Mouse (Mus musculus) CH12.LX (cell line): ENCODE data around the gene Xylt1.

Experiments used
- CTCF ChIP-seq, 2 experiments: IDR thresholded peaks in 1 of 2; conservative IDR thresholded peaks in 1 of 2; 2 replicates each; pipeline ENCODE4 v1.5.1; 2011 to 2012; ENCODE audit warnings: low read depth in 2 of 2, low read length in 2 of 2, improper control_type of control experiment in 1 of 2, inconsistent platforms in 1 of 2, mild to moderate bottlenecking in 1 of 2, moderate library complexity in 1 of 2
- ELF1 ChIP-seq: IDR thresholded peaks from 2 replicates; pipeline ENCODE4 v1.6.1; 2014; ENCODE audit warnings: low read depth, mild to moderate bottlenecking, inconsistent platforms, low read length, improper control_type of control experiment
- EP300 ChIP-seq: IDR thresholded peaks from 2 replicates; pipeline ENCODE4 v1.6.1; 2011; ENCODE audit warnings: low read length, improper control_type of control experiment
- GABPA ChIP-seq: IDR thresholded peaks from 2 replicates; pipeline ENCODE4 v1.6.1; 2012; ENCODE audit warnings: low read depth, low read length, improper control_type of control experiment, inconsistent platforms; ENCODE audit not compliant: insufficient replicate concordance
- KAT2A ChIP-seq: IDR thresholded peaks from 2 replicates; pipeline ENCODE4 v1.6.1; 2012; ENCODE audit warnings: low read length, improper control_type of control experiment, inconsistent platforms; ENCODE audit not compliant: insufficient replicate concordance
- MAFK ChIP-seq: IDR thresholded peaks from 2 replicates; pipeline ENCODE4 v1.6.1; 2011; ENCODE audit warnings: low read length, improper control_type of control experiment; ENCODE audit not compliant: insufficient replicate concordance
- MAX ChIP-seq: IDR thresholded peaks from 2 replicates; pipeline ENCODE4 v1.6.1; 2011; ENCODE audit warnings: low read length, improper control_type of control experiment
- MEF2A ChIP-seq: IDR thresholded peaks from 2 replicates; pipeline ENCODE4 v1.6.1; 2014; ENCODE audit warnings: low read depth, mild to moderate bottlenecking, inconsistent platforms, low read length, improper control_type of control experiment, borderline replicate concordance
- POLR2A ChIP-seq: IDR thresholded peaks from 2 replicates; pipeline ENCODE4 v1.6.1; 2011; ENCODE audit warnings: low read depth, mild to moderate bottlenecking, improper control_type of control experiment, low read length
- POLR2AphosphoS2 ChIP-seq: IDR thresholded peaks from 2 replicates; pipeline ENCODE4 v1.6.1; 2011; ENCODE audit warnings: low read depth, low read length, improper control_type of control experiment
- USF1 ChIP-seq: IDR thresholded peaks from 2 replicates; pipeline ENCODE4 v1.6.1; 2014; ENCODE audit warnings: low read depth, mild to moderate bottlenecking, inconsistent platforms, low read length, improper control_type of control experiment
- USF2 ChIP-seq: conservative IDR thresholded peaks from 2 replicates; pipeline ENCODE4 v1.6.1; 2011; ENCODE audit warnings: low read depth, low read length, improper control_type of control experiment
- ZKSCAN1 ChIP-seq: IDR thresholded peaks from 2 replicates; pipeline ENCODE4 v1.6.1; 2012; ENCODE audit warnings: low read depth, inconsistent platforms, low read length, improper control_type of control experiment, borderline replicate concordance
- ZNF384 ChIP-seq: IDR thresholded peaks from 2 replicates; pipeline ENCODE4 v1.6.1; 2012; ENCODE audit warnings: low read depth, low read length, improper control_type of control experiment, inconsistent platforms

DNA sequence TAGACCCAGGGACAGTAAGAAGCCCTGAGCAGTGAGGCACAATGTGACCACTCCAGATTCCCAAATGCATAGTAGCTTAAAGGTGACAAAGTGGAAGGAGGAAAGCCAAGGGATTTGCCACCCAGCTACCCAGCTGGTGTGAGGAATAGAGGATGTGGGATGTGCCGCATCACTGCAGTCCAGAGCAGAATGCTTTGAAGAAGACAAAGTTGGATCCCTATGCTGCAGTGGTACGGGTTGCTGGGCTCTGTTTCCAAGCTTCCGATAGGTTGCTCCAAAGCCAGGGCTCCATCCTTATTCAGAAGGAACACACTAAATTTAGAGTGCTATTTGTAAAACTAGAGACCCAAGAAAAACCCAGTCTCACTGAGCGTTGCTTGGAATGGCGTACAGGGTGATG is 275.0 kb downstream of the Xylt1 start:
- TF ChIP-seq POLR2A: no peak
- TF ChIP-seq POLR2AphosphoS2: no peak
- TF ChIP-seq CTCF (conservative IDR thresholded peaks at IDR 0.05 in 1 of 2, IDR thresholded peaks at IDR 0.05 in 1 of 2; ENCODE audit: low read depth in 2 of 2, low read length in 2 of 2): no peak
- TF ChIP-seq GABPA: no peak
- TF ChIP-seq MEF2A: no peak
- TF ChIP-seq ZNF384: no peak
- no peak for TF ChIP-seq EP300
- no peak for TF ChIP-seq ELF1
- no peak for TF ChIP-seq USF1
- TF ChIP-seq MAFK: no peak
- TF ChIP-seq KAT2A: no peak
- no peak for TF ChIP-seq ZKSCAN1
- TF ChIP-seq MAX: no peak
- TF ChIP-seq USF2: no peak
